Mouse (Mus musculus): ENCODE results near the gene Fam196b. TPM values are rescaled to one million over a fixed set of nuclear protein-coding genes. Genes with fewer than 3 reads are reported as not detected.

Fam196b gene
- total and polyA plus RNA-seq, 3 experiments, result 0.06 TPM; not detected in 2

- TF ChIP-seq POLR2A (IDR thresholded peaks at IDR 0.05; ENCODE audit: insufficient read depth, low read depth, low read length) (no peak), CTCF (IDR thresholded peaks at IDR 0.05) (no peak), EP300 (IDR thresholded peaks at IDR 0.05; ENCODE audit: insufficient read depth, low read depth, low read length) (no peak)
- Histone ChIP-seq H3K79me2 (replicated peaks; ENCODE audit: control insufficient read depth, insufficient read depth, low read length) (no peaks in the 10 kb centered on the region), H3K9ac (ENCODE audit: low read depth, low read length) (no peak overlapping the region), H3K4me3 (no peak overlapping the region), H3K27ac (no peak overlapping the region), H3K4me1 (ENCODE audit: control insufficient read depth, insufficient read depth, low read length) (no peaks in the 10 kb centered on the region), H3K36me3 (ENCODE audit: control insufficient read depth, insufficient read depth, low read length) (no peaks in the 10 kb centered on the region), H3K27me3 (ENCODE audit: control insufficient read depth, insufficient read depth, low read length) (no peaks in the 10 kb centered on the region)
- intact Hi-C loops (cut with DNase I), result no loop called here
- no peak for DNase-seq
- 79% methylated on average over 1 of the region's 1 CpGs for WGBS
These were observed 23.3 kb downstream of the Fam196b start for GRCm38 (mm10) chr11:34337907-34338306.

GRCm38 (mm10) chr11:34339693-34340092 lies 25.1 kb downstream of the Fam196b start:
- Histone ChIP-seq H3K4me1 (ENCODE audit: control insufficient read depth, insufficient read depth, low read length) (no peaks in the 10 kb centered on the region), H3K27ac (no peak overlapping the region), H3K27me3 (ENCODE audit: control insufficient read depth, insufficient read depth, low read length) (no peaks in the 10 kb centered on the region), H3K9ac (ENCODE audit: low read depth, low read length) (no peak overlapping the region), H3K4me3 (no peak overlapping the region), H3K36me3 (ENCODE audit: control insufficient read depth, insufficient read depth, low read length) (no peaks in the 10 kb centered on the region), H3K79me2 (replicated peaks; ENCODE audit: control insufficient read depth, insufficient read depth, low read length) (no peaks in the 10 kb centered on the region)
- 60% methylated on average over 5 of the region's 5 CpGs for WGBS
- no peak for DNase-seq
- TF ChIP-seq CTCF (IDR thresholded peaks at IDR 0.05) (no peak), POLR2A (IDR thresholded peaks at IDR 0.05; ENCODE audit: insufficient read depth, low read depth, low read length) (no peak), EP300 (IDR thresholded peaks at IDR 0.05; ENCODE audit: insufficient read depth, low read depth, low read length) (no peak)
- intact Hi-C loops (cut with DNase I), result no loop called here

GRCm38 (mm10) chr11:34343742-34344307 lies 29.2 kb downstream of the Fam196b start:
- no peaks in the 10 kb centered on the region for H3K4me1 ChIP-seq (ENCODE audit: control insufficient read depth, insufficient read depth, low read length)
- H3K27ac ChIP-seq, result no peak overlapping the region
- H3K9ac ChIP-seq (ENCODE audit: low read depth, low read length), result no peak overlapping the region
- no peak for TF ChIP-seq POLR2A (IDR thresholded peaks at IDR 0.05; ENCODE audit: insufficient read depth, low read depth, low read length)
- H3K36me3 ChIP-seq (ENCODE audit: control insufficient read depth, insufficient read depth, low read length), result no peaks in the 10 kb centered on the region
- 57% methylated on average over 4 of the region's 4 CpGs for WGBS
- H3K79me2 ChIP-seq (replicated peaks; ENCODE audit: control insufficient read depth, insufficient read depth, low read length), result no peaks in the 10 kb centered on the region
- no peaks in the 10 kb centered on the region for H3K27me3 ChIP-seq (ENCODE audit: control insufficient read depth, insufficient read depth, low read length)
- H3K4me3 ChIP-seq, result no peak overlapping the region
- intact Hi-C loops (cut with DNase I), result no loop called here
- DNase-seq, result no peak

- DNase-seq, result no peak
- intact Hi-C loops (cut with DNase I), result no loop called here
- WGBS, result 58% methylated on average over 5 of the region's 5 CpGs
- H3K79me2 ChIP-seq (replicated peaks; ENCODE audit: control insufficient read depth, insufficient read depth, low read length), result no peaks in the 10 kb centered on the region
- TF ChIP-seq EP300 (IDR thresholded peaks at IDR 0.05; ENCODE audit: insufficient read depth, low read depth, low read length), result no peak
- TF ChIP-seq POLR2A (IDR thresholded peaks at IDR 0.05; ENCODE audit: insufficient read depth, low read depth, low read length), result no peak
- no peak for TF ChIP-seq CTCF (IDR thresholded peaks at IDR 0.05)
- no peaks in the 10 kb centered on the region for H3K27me3 ChIP-seq (ENCODE audit: control insufficient read depth, insufficient read depth, low read length)
- no peak overlapping the region for H3K9ac ChIP-seq (ENCODE audit: low read depth, low read length)
- H3K27ac ChIP-seq, result no peak overlapping the region
- H3K4me1 ChIP-seq (ENCODE audit: control insufficient read depth, insufficient read depth, low read length), result no peaks in the 10 kb centered on the region
- H3K4me3 ChIP-seq, result no peak overlapping the region
- H3K36me3 ChIP-seq (ENCODE audit: control insufficient read depth, insufficient read depth, low read length), result no peaks in the 10 kb centered on the region
These were observed 29.7 kb downstream of the Fam196b start for GRCm38 (mm10) chr11:34344310-34344709.

GRCm38 (mm10) chr11:34348287-34348918 lies 33.8 kb downstream of the Fam196b start:
- Histone ChIP-seq H3K4me1 (ENCODE audit: control insufficient read depth, insufficient read depth, low read length) (no peaks in the 10 kb centered on the region), H3K27me3 (ENCODE audit: control insufficient read depth, insufficient read depth, low read length) (no peaks in the 10 kb centered on the region), H3K9ac (ENCODE audit: low read depth, low read length) (no peak overlapping the region), H3K4me3 (no peak overlapping the region), H3K36me3 (ENCODE audit: control insufficient read depth, insufficient read depth, low read length) (no peaks in the 10 kb centered on the region), H3K27ac (no peak overlapping the region), H3K79me2 (replicated peaks; ENCODE audit: control insufficient read depth, insufficient read depth, low read length) (no peaks in the 10 kb centered on the region)
- TF ChIP-seq EP300 (IDR thresholded peaks at IDR 0.05; ENCODE audit: insufficient read depth, low read depth, low read length) (no peak), CTCF (IDR thresholded peaks at IDR 0.05) (no peak), POLR2A (IDR thresholded peaks at IDR 0.05; ENCODE audit: insufficient read depth, low read depth, low read length) (no peak)
- 21% methylated on average over 4 of the region's 4 CpGs for WGBS
- intact Hi-C loops (cut with DNase I), result no loop called here
- DNase-seq, result peak; percentile 38 to 41

- TF ChIP-seq POLR2A (IDR thresholded peaks at IDR 0.05; ENCODE audit: insufficient read depth, low read depth, low read length), result no peak
- TF ChIP-seq CTCF (IDR thresholded peaks at IDR 0.05), result no peak
- TF ChIP-seq EP300 (IDR thresholded peaks at IDR 0.05; ENCODE audit: insufficient read depth, low read depth, low read length), result no peak
These were observed 34.9 kb downstream of the Fam196b start for GRCm38 (mm10) chr11:34349453-34350056.

More at GRCm38 (mm10) chr11:34349453-34350056, 34.9 kb downstream of the Fam196b start:
- no peak overlapping the region for H3K9ac ChIP-seq (ENCODE audit: low read depth, low read length)
- no peak overlapping the region for H3K4me3 ChIP-seq
- 88% methylated on average over 10 of the region's 10 CpGs for WGBS
- H3K36me3 ChIP-seq (ENCODE audit: control insufficient read depth, insufficient read depth, low read length), result no peaks in the 10 kb centered on the region
- no peaks in the 10 kb centered on the region for H3K4me1 ChIP-seq (ENCODE audit: control insufficient read depth, insufficient read depth, low read length)
- H3K27ac ChIP-seq, result no peak overlapping the region
- H3K79me2 ChIP-seq (replicated peaks; ENCODE audit: control insufficient read depth, insufficient read depth, low read length), result no peaks in the 10 kb centered on the region
- intact Hi-C loops (cut with DNase I), result no loop called here
- H3K27me3 ChIP-seq (ENCODE audit: control insufficient read depth, insufficient read depth, low read length), result no peaks in the 10 kb centered on the region
- no peak for DNase-seq

Data from heart, adult 2 months (tissue).